Mouse (Mus musculus): ENCODE results near the gene Ireb2.
"Not testable (repeated sequence)": the region's sequence is repeated elsewhere in the genome, so short reads cannot be mapped to it uniquely, and the experiment has no call there.

Ireb2 gene

DNA sequence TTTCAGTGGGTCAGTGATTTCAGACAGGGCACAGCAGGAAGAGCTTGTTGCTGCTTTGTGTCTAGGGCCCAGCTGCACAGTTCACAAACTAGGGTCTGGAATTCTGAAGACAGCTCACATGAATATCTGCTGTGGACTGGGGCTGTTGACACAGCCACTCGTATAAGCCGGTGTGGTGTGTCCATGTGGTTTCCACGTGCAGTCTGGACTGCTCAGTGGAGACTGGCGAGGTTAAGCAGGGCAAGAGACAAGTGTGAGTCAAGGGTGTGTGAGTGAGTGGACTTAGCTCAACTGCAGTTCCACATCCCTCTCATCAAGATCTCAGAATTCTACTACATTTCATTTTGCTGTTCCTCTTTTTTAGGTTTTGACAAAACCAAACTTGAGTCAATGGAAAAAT, 28.5 kb downstream of the Ireb2 start:
- no peak for DNase-seq (ENCODE audit: low read depth in 1 of 2, low spot score in 2 of 2)

DNA sequence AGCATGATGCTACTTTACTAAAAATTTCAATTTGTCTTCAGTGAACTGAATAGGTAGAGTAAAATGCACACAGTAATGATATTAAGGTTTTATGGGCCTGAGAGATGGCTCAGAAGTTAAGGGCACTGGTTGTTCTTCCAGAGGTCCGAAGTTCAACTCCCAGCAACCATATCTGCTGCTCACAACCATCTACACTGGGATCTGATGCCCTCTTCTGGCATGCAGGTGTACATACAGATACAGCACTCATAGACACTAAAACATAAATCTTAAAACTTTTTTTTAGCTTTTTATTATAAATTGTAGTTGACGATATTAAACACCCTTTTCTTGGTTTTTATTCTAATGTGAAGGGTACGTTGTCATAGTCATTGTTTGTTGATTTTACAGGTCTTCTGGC, 33.5 kb downstream of the Ireb2 start:
- DNase-seq (ENCODE audit: low read depth in 1 of 2, low spot score in 2 of 2), result no peak

DNA sequence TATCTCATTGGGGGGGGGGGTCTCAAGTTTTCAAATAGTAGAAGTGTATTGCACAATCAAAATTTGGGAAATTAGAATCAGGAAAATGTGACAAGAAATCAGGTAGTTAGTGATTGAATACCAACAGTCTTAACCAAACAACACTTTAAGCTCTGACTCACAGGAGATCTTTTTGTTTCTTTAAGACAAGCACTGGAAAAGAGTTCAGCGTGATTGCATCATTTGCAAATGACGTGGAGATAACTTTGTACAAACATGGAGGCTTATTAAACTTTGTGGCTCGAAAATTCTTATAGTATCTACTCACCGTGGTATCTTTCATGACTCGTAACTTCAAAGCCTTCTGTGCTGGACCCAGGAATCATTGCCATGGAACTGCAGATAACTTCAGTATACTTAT, 45.9 kb downstream of the Ireb2 start:
- no peak for DNase-seq (ENCODE audit: low read depth in 1 of 2, low spot score in 2 of 2)

GRCm38 (mm10) chr9:54915576-54915975, 52.0 kb downstream of the Ireb2 start:
- DNase-seq (ENCODE audit: low read depth in 1 of 2, low spot score in 2 of 2), result no peak

DNA sequence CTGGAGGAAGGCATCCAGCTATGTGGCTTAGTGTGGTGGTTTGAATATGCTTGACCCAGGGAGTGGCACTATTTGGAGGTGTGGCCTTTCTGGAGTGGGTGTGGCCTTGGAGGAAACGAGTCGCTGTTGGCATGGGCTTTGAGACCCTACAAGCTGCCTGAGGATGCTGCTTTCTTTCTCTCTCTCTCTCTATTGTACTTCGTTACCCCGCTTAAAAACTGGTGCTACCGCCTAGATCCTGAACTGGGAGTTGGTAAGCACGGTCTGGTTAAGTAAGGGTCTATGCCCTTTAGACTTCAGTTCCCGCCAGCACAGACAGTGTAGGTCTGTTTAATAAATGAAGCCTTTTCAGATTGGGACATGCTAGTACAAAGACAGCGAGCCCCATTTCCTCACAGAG, 52.8 kb downstream of the Ireb2 start:
- no peak for DNase-seq (ENCODE audit: low read depth in 1 of 2, low spot score in 2 of 2)

DNA sequence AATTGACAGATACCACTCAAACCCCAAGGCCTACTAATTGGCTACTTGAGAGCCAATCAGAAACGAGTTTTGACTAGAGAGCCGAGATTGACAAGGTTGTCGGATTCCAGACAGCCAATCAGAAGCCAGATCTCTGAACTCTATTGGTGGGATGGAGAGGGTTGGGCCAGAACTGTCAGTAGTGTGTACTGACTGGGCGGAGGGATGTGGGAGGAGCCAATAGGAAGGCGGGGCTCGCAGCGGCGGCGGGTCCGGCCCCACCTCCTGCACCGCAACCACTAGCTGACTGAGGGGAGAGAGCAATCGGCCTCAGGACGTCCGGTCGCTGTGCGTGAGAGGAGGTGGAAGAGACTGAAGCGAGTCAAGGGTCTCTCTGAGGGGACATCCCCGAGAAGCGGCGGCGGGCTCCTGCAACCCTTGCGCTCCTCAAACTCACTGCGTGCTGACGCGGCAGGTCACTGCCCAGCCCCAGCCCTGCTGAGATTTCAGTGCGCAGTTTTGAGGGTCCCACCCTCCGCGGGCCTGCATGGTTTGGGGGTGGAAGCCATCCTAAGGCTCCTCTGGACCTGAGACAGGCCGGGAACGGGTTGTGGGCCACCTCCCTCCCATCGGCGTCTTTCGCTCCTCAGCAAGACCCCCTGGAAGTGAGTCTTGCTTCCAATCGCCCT, 53.6 kb downstream of the Ireb2 start, which contains the start of gene Hykk:
Hykk (plus strand) TSS at position 274 of the 668 bp plus-strand sequence.
- peak; percentile 9 to 46 for DNase-seq (ENCODE audit: low read depth in 1 of 2, low spot score in 2 of 2)

GRCm38 (mm10) chr9:54918191-54918590, 54.6 kb downstream of the Ireb2 start:
- DNase-seq (ENCODE audit: low read depth in 1 of 2, low spot score in 2 of 2), result no peak

DNA sequence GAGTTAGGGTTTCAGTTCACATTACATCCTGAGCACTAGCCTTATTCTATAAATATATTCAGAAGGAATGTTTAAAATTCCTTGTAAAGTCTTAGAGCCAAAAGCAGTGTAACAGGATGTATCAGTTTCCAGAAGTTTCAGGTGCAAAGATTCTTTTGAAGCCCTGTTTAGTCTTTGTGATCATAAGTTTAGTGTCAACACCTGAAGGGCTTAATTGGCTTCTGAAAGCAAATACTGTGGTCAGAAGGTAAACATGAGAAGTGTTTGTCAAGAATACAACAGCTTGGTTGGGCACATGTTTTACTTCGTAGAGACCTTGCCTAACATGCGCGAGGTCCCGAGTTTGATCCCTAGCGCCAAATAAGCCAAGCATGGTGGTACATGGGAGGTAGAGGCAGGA, 55.2 kb downstream of the Ireb2 start:
- DNase-seq (ENCODE audit: low read depth in 1 of 2, low spot score in 2 of 2), result no peak

- no peak for DNase-seq (ENCODE audit: low read depth in 1 of 2, low spot score in 2 of 2)
Measured at GRCm38 (mm10) chr9:54919946-54920345, 56.4 kb downstream of the Ireb2 start.

DNA sequence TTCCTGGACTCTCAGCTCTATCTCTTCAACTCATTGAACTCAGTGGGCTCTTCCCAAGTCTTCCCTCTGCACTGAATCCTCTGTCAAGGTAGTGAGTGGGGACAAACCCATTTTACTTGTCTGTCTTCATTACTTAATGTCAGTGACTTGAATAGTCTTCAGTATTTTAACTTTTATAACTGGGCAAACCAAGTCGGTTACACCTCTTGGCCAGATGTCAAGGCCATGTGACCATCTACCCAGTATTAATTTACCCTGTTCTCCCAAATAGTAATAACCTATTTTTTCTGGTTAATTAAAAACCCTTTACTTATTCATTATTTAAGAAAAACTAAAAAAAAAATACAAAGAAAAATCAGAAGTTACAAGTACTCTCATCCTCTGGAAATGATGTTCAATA, 67.2 kb downstream of the Ireb2 start:
- DNase-seq (ENCODE audit: low read depth in 1 of 2, low spot score in 2 of 2), result no peak

DNA sequence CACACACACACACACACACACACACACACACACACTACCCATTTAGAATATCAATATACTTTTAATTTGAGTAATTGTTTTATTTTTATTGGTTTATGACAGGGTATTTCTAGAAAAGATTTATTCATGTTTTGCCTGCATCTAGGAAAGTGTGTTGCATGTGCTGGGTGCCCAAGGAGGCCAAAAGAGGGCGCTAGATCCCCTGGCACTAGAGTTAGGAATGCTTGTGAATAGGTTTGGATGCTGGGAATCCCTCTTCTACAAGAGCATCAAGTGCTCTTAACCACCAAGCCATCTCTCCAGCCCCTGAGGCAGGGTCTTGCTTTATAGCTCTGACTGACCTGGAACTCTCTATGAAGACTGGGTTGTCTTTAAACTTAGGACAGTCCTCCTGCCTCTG, 68.2 kb downstream of the Ireb2 start:
- no peak for DNase-seq (ENCODE audit: low read depth in 1 of 2, low spot score in 2 of 2)

DNA sequence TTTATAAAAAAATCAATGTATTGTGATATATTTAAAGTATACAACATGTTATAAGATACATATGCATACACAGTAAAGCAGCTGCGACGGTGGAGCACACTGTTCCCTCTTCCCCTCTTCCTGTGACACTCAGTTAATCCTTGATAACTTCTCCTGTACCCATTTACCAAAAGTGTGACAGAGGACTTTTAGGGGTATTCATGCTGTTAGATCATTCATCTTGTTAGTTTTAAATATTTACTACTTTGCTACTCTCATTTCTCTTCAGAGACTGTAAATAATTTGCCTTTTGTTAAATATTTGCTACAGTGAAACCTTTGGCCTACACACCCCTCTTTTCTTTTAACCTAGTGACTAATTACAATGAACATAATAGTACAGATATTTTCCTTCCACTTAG, 68.8 kb downstream of the Ireb2 start:
- no peak for DNase-seq (ENCODE audit: low read depth in 1 of 2, low spot score in 2 of 2)

- no peak for DNase-seq (ENCODE audit: low read depth in 1 of 2, low spot score in 2 of 2)
Measured at GRCm38 (mm10) chr9:54942071-54942470, 78.5 kb downstream of the Ireb2 start.

DNA sequence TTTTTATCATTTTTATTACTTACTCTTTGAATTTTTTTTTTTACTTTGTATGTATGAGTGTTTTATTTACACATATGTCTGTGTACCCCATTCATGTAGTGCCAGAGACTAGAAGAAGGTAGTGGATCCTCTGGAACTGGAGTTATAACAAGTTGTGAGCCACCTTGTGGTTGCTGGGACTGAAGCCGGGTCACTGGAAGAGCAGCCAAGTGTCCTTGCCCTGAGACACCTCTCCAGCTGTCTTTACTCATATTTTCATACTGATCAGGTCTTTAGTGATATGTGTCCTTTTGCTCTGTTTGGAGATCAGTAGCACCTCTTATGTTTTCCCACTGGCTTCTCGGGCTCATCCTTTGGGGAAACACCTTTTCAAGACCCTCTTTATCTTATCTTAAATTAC, 80.9 kb downstream of the Ireb2 start:
- no peak for DNase-seq (ENCODE audit: low read depth in 1 of 2, low spot score in 2 of 2)

DNA sequence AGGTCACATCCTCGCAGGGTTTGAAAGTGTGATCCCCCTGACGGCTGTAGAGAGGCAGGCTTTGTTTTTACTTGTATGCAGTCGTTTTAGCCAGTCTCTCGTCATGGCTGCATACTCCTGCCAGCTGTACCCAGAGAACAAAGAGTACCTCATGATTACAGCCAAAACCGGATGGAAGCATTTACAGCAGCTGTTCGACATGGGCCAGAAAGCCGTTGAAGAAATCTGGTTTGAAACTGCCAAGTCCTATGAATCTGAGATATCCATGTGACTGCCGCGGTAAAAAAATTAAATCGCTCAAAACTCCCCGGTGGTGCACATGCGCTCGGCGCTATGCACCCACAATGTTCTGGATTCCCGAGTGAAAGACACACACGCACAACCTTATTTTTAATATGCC, 82.7 kb downstream of the Ireb2 start:
- DNase-seq (ENCODE audit: low read depth in 1 of 2, low spot score in 2 of 2), result no peak

- DNase-seq (ENCODE audit: low read depth in 1 of 2, low spot score in 2 of 2), result no peak
Measured at GRCm38 (mm10) chr9:54949465-54949864, 85.9 kb downstream of the Ireb2 start.

- not testable (repeated sequence) for DNase-seq (ENCODE audit: low read depth in 1 of 2, low spot score in 2 of 2)
Measured at GRCm38 (mm10) chr9:54950162-54950561, 86.6 kb downstream of the Ireb2 start.

DNA sequence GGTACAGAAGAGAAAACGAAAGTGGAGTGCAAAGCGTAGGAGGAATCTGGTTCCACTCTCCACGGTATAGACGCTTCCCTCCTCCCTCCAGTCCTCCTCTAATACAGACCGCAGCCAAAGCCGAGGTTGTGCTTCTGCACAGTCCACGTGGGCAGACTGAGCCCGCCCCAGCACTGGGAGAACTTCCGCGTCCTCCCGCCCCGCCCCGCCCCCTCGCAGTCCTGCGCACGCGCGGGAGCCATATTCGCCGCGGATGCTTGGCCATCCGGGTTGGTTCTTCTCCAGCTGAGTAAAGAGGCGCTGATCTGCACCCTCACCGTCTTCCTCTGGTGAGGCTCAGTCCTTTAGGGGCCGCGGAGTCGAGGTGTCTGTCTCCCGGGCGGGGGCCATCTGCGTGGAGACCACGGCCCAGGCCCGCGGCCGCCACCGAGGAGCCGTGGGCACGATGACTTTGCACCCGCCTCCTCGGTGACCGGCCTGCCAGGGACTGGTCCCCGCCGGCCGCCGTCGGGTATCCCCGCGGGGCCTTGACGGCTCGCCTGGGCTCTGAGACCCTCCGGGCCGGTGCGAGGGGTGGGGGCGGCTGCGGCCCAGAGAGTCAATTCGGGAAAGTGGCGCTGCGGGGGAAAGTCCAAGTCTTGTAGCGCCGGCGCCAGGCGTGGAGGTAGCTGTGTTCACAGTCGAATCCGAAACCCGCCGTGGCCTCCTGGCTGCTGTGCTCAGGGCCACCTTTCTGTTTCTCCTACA, 87.2 kb downstream of the Ireb2 start, which contains the start of the genes Psma4 and AY074887:
Psma4 (plus strand) TSS at position 216 of the 747 bp plus-strand sequence.
AY074887 (minus strand) TSS at position 424 of the 747 bp plus-strand sequence.
- DNase-seq (ENCODE audit: low read depth in 1 of 2, low spot score in 2 of 2), result peak; percentile 66 to 82

DNA sequence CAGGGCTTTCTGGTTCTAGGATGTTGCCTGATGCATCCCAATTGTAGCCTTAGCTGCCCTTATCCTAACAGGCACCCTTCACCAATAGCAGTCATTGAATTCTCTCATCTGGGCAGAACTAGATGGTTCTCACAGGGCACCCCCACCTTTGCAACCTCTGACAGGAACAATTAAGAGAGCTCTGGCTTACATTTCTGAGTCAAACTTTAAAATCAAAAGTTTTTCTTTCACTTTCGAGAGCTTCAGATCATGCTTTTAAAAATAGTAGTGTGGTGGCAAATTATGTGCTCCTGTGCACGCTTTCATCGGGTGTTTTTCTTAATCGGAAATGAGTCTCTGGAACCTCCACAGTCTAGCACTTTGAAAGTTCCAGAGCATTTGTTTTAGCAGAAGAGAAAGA, 97.5 kb downstream of the Ireb2 start:
- no peak for DNase-seq (ENCODE audit: low read depth in 1 of 2, low spot score in 2 of 2)

Data from monocyte, adult 2 months (primary cell).